Mouse (Mus musculus) Muller cell, postnatal 12 days (primary cell): ENCODE measurements around the gene Sox3.

Experiments
- DNase-seq: peaks from one replicate; pipeline ENCODE4 v3.0.0-alpha.2; 2015; ENCODE audit errors: inconsistent ontology term

The Sox3 gene

GRCm38 (mm10) chrX:60892801-60893681 lies at the start of gene Sox3:
Sox3 (minus strand) TSS chrX:60893430.
- DNase-seq: peak; percentile 25

GRCm38 (mm10) chrX:60940225-60940624 lies 47.0 kb upstream of the Sox3 start:
- no peak for DNase-seq

- no peak for DNase-seq
Measured at GRCm38 (mm10) chrX:60899546-60899945, 6.3 kb upstream of the Sox3 start.

GRCm38 (mm10) chrX:60898641-60899040 lies 5.4 kb upstream of the Sox3 start:
- DNase-seq: peak; percentile 13

GRCm38 (mm10) chrX:60896296-60896695 lies 3.1 kb upstream of the Sox3 start:
- no peak for DNase-seq

GRCm38 (mm10) chrX:60895416-60895815 lies 2.2 kb upstream of the Sox3 start:
- peak; percentile 2 for DNase-seq

- peak; percentile 5 for DNase-seq
Measured at GRCm38 (mm10) chrX:60893720-60894543, 702 bp upstream of the Sox3 start.

- DNase-seq: peak; percentile 33
Measured at GRCm38 (mm10) chrX:60892098-60892800, 981 bp downstream of the Sox3 start.

GRCm38 (mm10) chrX:60891329-60892095 lies 1.7 kb downstream of the Sox3 start:
- DNase-seq: no peak

- no peak for DNase-seq
Measured at GRCm38 (mm10) chrX:60890651-60891050, 2.6 kb downstream of the Sox3 start.

GRCm38 (mm10) chrX:60889956-60890485 lies 3.2 kb downstream of the Sox3 start:
- DNase-seq: no peak
